Mouse (Mus musculus) urinary bladder, postnatal 14 days (tissue): ENCODE data around the gene Ccl9.

Experiments used
- DNase-seq: peaks from one replicate; pipeline ENCODE4 v3.0.0; 2021; ENCODE audit warnings: low spot score

Gene Ccl9

GRCm38 (mm10) chr11:83578186-83578760, at the start of gene Ccl9:
Gene Ccl9, minus strand, starts transcription at chr11:83578636.
- DNase-seq, result no peak

- DNase-seq, result no peak
Measured at GRCm38 (mm10) chr11:83623586-83623985, 45.1 kb upstream of the Ccl9 start.

- DNase-seq, result no peak
Measured at GRCm38 (mm10) chr11:83619037-83619436, 40.6 kb upstream of the Ccl9 start.

GRCm38 (mm10) chr11:83618238-83618637, 39.8 kb upstream of the Ccl9 start:
- DNase-seq, result no peak

GRCm38 (mm10) chr11:83616586-83616985, 38.1 kb upstream of the Ccl9 start:
- DNase-seq, result no peak

GRCm38 (mm10) chr11:83610900-83611299, 32.5 kb upstream of the Ccl9 start:
- DNase-seq, result no peak

- no peak for DNase-seq
Measured at GRCm38 (mm10) chr11:83606396-83606795, 28.0 kb upstream of the Ccl9 start.

- DNase-seq, result no peak
Measured at GRCm38 (mm10) chr11:83605535-83605934, 27.1 kb upstream of the Ccl9 start.

- DNase-seq, result no peak
Measured at GRCm38 (mm10) chr11:83604698-83605097, 26.3 kb upstream of the Ccl9 start.

- no peak for DNase-seq
Measured at GRCm38 (mm10) chr11:83603399-83603798, 25.0 kb upstream of the Ccl9 start.

- no peak for DNase-seq
Measured at GRCm38 (mm10) chr11:83600576-83600975, 22.1 kb upstream of the Ccl9 start.

- DNase-seq, result no peak
Measured at GRCm38 (mm10) chr11:83598991-83599390, 20.6 kb upstream of the Ccl9 start.

GRCm38 (mm10) chr11:83598207-83598837, 19.9 kb upstream of the Ccl9 start:
- no peak for DNase-seq

- no peak for DNase-seq
Measured at GRCm38 (mm10) chr11:83597796-83598195, 19.4 kb upstream of the Ccl9 start.

- no peak for DNase-seq
Measured at GRCm38 (mm10) chr11:83595669-83596455, 17.4 kb upstream of the Ccl9 start.

- DNase-seq, result no peak
Measured at GRCm38 (mm10) chr11:83593453-83593852, 15.0 kb upstream of the Ccl9 start.

GRCm38 (mm10) chr11:83592853-83593252, 14.4 kb upstream of the Ccl9 start, which contains the start of gene Ccl6:
Gene Ccl6, minus strand, starts transcription at chr11:83593087.
- no peak for DNase-seq

- DNase-seq, result no peak
Measured at GRCm38 (mm10) chr11:83584232-83584631, 5.8 kb upstream of the Ccl9 start.

- DNase-seq, result no peak
Measured at GRCm38 (mm10) chr11:83583450-83583754, 5.0 kb upstream of the Ccl9 start.

GRCm38 (mm10) chr11:83582626-83583449, 4.4 kb upstream of the Ccl9 start:
- no peak for DNase-seq

- no peak for DNase-seq
Measured at GRCm38 (mm10) chr11:83581626-83582610, 3.5 kb upstream of the Ccl9 start.
